Mouse (Mus musculus): Measurements from ENCODE around the gene Slc29a3.

DNA sequence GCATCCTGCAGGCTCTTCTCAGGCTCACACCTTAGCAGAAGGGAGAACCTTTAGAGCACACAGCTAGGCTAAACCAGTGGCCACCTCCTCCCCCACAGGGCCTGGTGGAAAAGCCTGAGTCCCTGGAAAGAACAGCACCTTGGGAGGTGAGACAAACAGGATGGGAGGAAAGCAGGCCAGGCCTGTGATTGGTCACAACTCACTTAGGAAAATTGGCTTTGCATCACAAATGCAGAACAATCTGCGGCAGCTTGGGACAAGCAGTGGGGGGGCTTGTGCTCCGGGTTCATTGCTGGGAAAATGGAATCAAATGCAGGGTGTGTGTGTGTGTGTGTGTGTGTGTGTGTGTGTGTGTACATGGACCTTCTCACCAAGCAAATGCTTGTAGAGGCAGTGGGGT lies 31.0 kb upstream of the Slc29a3 start:
- no peak for TF ChIP-seq CTCF (IDR thresholded peaks at IDR 0.05)
- TF ChIP-seq EP300 (IDR thresholded peaks at IDR 0.05), result no peak

Data from lung, postnatal 0 days (tissue).